Mouse (Mus musculus): ENCODE measurements at regions not wholly inside any gene's neighbourhood (a gene's known extent, or its start where the extent isn't known, plus 50 kb on each side); places are given as distances from the start of the nearest gene placed in this dataset.
"Not testable (repeated sequence)": the region's sequence is repeated elsewhere in the genome, so short reads cannot be mapped to it uniquely, and the experiment has no call there.

DNA sequence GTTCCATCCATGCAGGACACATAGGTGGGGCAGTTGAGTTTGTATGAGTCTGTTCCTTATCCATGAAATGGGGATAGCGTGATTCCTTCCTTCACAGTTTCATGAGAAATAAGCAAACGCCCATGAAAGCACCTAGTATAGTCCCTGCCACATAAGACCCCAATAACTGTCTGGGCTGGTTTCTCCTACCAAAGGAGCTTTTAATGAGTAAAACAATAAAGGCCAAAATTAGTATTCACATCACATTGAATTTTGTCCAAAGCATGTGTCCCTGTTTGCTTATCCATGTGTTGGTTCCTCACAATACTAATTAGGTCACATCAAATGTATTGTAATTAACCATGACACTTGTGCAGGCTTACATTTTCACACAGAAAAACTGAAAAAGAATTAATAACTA is 221.3 kb downstream of the Prdm13 start:
- no peak for DNase-seq

- no peak for DNase-seq
Measured at GRCm38 (mm10) chr4:21441274-21441673, 244.5 kb downstream of the Prdm13 start.

DNA sequence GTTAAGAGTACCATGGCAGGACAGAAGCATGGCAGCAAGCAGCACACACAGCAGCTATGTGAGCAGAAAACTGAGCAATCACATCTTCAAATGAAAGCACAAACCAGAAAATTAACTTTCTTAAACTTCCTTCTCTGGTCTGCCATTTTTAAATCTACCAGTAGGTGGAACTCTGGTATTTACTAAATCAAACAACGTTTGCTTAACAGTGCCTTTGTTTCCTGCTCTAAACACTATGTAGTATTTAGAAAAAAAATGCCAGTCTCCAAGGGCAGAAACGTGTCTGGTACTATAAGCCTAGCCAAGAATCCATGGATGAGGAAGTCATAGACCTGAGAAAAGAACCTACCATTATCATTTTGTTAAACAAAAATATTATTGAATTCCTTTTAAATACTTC is 249.1 kb downstream of the Prdm13 start:
- peak in 1 of 2 experiments; percentile 27 for DNase-seq

GRCm38 (mm10) chr4:21407850-21408249 is 277.9 kb downstream of the Prdm13 start:
- peak; percentile 21 to 25 for DNase-seq

- DNase-seq: no peak
Measured at GRCm38 (mm10) chr4:21369314-21369713, 316.4 kb downstream of the Prdm13 start.

DNA sequence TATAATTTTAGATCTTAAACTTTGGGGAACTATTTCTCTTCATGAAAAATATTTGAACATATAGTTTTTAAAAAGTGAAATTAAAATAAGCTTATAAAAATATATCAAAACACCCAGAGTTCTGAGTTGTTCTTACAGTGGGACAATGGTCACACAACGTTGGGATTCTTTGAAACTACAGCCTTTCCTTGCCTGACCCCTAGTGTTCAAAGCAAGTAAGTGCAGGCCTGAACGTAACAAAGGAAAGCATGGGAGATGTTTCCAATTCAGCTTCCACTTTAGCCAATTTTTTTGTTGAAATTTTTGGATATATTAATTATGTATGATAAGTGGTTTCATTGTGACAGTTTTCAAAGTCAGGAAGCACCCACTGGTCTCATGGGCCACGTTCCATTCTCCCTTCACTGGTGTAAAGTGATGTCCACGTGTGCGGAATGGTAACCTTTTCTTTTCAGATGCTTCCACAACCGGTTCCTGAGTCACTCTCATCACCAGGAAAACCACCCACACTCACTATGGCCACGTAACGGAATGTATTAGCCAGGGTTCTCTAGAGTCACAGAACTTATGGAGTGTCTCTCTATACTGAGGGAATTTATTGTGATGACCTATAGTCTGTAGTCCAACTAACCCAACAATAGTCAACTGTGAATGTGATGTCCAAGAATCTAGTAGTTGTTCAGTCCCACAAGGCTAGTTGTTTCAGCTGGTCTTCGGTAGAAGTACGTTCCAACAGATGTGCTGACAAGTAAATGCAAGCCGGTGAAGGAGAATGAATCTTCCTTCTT is 317.3 kb downstream of the Prdm13 start:
- DNase-seq: peak; percentile 36 to 67

- DNase-seq: no peak
Measured at GRCm38 (mm10) chr4:21321769-21322168, 364.0 kb downstream of the Prdm13 start.

- not testable (repeated sequence) for DNase-seq
Measured at GRCm38 (mm10) chr4:21309239-21309638, 376.5 kb downstream of the Prdm13 start.

- no peak for DNase-seq
Measured at GRCm38 (mm10) chr4:21307476-21308011, 378.2 kb downstream of the Prdm13 start.

- DNase-seq: no peak
Measured at GRCm38 (mm10) chr4:21300141-21300540, 385.6 kb downstream of the Prdm13 start.

DNA sequence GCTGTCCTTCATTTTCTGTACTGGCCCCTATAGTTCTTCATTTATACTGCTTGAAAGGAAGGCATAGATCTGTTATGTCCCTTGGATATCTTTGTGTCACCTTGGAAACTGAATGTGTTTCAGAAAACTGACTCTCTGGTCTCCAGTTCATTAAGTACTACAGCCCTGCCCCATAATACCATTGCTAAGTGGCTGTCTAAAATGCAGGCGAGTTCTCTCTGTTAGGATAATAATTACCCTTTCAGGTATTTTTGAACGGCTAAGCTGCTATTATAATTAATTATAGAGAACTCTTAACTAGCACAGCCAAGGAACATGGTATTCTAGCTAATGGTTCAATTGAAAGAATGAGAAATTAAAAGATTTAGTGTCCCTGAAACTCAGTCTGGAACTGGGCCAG is 418.5 kb downstream of the Prdm13 start:
- no peak for DNase-seq

- no peak for DNase-seq
Measured at GRCm38 (mm10) chr4:21266886-21267285, 418.9 kb downstream of the Prdm13 start.

DNA sequence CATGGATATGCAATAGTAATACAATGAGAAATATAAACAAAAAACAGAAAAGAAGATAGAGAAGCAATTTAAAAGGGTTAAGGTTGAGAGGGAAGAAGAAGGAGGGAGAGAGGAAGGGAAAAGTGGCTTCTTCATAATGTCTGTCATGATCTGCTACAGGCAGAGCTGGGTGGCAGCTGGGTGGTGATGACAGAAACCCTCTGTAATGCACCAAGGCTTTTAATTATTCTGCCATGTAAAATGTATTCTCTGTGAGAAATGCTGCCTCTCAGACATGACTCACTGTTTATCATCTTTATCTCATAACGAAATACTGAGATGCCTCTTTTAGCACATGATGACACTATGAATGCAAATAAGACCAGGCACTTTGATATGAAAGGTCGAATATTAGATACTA is 435.4 kb downstream of the Prdm13 start:
- DNase-seq: no peak

DNA sequence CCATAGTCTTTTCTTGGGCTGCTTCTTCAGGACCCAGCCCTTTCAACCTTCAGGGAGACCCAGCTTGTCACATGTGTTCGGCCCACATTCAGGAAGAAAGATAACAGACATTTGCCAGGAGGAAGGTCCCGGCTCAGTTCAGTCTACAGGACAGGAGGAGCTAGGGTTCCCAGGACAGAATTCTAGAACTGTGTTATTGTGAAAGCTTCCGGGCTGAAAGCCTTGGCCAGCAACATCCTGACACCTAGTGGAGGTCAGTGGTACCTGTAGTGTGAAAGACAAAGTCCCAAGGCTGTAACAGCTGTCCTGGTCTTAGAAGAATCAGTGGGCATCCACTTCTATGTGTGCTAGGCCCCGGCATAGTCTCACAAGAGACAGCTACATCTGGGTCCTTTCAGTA is 463.1 kb downstream of the Prdm13 start:
- peak; percentile 68 to 77 for DNase-seq

GRCm38 (mm10) chr4:21207617-21208016 is 478.1 kb downstream of the Prdm13 start:
- DNase-seq: no peak

DNA sequence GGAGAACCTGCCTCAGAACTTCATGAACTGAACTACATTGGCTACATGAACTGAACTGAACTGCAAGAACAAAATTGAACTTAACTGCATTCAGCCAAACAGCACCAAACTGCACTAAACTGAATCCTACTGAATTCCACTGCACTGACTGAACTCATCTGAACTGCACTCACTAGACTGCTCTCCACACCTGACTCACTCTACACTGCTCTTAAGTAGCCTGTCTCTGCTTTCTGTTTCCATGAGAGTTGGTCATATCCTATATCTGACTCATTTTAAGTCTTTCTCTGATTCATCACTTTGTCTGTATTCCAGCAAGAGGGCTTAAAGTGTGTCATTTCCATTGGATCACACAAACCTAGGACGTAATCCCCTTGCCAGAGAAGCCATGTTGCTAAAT is 490.1 kb downstream of the Prdm13 start:
- no peak for DNase-seq

DNA sequence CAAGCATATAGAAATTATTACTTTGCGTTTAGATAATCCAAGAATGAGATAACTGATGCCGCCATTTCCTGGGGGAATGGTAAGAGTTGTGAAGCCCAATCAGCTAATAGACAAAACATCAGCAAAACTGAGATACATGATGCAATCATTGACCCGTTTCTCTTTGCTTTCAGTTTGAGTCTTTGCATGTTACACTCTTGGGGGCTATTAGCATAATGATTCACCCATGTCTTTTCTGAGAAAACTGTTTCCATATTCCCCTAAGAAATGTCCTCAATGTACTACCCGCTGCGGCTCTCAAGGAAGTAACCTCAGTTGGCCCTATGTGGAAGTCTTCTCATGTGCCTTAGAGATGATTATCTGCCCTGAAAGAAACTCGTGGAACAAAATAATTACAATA is 512.0 kb downstream of the Prdm13 start:
- DNase-seq: no peak

DNA sequence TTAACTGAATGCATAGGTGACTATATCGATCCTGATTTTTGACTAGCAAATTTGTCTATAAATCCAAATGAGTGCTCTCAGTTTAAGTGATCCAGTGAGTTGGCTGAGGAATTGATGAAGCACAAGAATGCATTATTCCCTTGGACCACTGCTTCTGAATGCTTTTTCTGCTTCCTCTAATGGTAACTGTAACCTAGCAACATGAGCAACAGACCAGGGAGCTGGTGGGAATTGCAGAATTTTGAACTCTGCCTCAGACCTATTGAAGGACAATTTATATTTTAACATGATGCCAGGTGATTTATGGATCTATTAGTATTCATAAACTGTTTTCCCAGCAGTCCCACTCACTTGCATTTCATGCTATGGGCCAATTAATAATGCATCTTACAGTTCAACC is 512.7 kb downstream of the Prdm13 start:
- DNase-seq: no peak

DNA sequence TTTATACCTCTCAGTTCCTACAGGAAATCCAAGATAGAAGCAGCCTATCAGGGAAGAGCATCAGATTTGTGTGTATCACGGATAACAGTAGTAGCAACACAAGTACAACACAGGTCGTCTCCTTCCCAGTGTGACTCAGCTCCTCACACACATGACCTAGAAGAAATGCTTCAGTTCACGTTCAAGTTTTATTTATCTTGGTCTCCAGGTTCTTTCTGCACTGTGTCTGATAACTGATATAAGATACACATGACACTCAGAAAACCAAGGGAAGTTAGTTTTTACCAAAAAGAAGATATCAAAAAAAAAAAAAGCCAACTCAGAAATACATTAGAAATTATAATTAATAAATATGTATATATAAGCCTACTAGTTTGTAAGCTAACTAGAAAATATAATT is 515.0 kb downstream of the Prdm13 start:
- no peak for DNase-seq

DNA sequence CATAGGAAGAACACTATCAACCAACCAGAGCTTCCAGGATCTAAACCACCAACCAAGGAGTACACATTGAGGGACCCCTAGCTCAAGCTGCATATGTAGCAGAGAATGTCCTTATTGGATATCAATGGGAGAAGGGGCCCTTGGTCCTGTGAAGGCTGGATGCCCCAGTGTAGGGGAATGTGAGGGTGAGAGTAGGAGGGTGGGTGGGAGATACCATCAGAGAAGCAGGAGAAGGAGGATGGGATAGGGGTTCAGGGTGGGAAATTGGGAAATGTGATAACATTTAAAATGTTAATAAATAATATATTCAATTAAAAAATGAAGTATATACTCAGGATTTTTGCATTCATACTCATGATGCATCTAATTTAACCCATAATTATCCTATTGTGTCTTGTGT is 523.6 kb downstream of the Prdm13 start:
- no peak for DNase-seq

- DNase-seq: no peak
Measured at GRCm38 (mm10) chr4:21125892-21126291, 559.9 kb downstream of the Prdm13 start.

GRCm38 (mm10) chr4:21095741-21096140 is 590.0 kb downstream of the Prdm13 start:
- no peak for DNase-seq

DNA sequence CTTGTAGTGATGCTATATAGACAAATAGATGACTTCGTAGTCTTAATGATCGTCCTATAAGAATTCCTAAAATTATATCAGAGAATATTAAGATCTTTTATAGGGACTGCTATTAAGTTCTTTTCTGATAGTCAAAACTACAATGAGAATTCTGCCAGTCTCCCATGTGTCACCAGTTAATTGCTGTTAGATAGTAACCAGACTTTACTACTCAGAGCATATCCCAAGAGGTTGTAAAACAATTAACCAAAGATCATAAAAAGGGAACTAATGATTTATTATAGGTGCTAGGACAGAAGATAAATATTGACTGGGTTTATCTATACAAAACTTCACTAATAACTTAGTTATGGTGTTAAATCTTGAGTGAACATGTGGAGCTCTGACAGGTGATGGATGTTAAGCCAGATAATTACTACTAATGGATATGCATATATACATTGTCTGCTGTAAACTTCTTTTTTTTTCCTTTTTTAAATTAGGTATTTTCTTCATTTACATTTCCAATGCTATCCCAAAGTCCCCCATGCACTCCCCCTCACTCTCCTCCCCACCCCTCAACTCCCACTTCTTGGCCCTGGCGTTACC is 615.5 kb downstream of the Prdm13 start:
- no peak for DNase-seq
